Mouse (Mus musculus) embryo, embryonic 10.5 days (tissue): ENCODE data around the gene Mical2.

Source experiments
- DNase-seq: peaks from one replicate; pipeline ENCODE4 v3.0.0-alpha.2; 2015; ENCODE audit warnings: low spot score

Gene Mical2

DNA sequence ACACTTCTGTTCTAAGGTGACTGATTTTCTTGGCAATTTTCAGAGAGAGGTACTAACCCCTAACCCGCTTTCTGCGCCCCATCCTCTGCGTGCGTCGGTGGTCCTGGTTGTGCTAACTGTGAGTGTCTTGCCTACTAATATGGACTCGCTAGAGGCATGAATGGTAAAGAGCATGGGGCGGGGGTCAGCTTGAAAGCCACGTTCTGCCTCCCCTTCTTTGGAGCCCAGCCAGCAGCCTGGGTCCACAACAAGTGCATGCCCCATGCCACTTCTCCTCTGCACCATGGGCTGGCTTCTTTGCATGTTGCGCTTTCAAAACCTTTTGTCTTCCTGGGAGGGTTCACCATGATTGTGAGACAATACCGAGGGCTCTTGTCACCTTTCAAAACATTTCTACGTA lies 128.3 kb downstream of the Mical2 start:
- DNase-seq = no peak

DNA sequence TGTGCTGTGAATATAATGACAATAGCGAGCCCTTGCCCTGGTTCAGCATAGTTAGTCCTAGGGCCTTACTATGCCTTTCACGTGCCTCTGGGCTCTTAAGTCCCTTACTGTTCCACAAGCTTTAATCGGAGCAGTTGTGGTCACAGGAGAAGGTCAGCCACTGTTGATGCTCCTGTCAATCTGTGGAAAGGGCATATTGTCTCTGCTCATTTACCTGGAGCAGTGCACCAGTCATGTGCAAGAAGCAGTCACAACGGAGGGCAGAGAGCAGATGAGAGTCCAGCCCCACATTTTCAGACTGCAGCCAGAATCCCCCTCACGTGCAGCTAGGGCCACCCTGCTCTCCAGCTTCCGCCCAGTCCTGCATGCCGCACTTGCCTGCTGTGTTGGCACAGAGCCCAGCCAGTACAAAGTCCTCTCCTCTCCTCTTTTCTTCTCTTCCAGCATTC lies 128.9 kb downstream of the Mical2 start:
- DNase-seq = peak; percentile 29

DNA sequence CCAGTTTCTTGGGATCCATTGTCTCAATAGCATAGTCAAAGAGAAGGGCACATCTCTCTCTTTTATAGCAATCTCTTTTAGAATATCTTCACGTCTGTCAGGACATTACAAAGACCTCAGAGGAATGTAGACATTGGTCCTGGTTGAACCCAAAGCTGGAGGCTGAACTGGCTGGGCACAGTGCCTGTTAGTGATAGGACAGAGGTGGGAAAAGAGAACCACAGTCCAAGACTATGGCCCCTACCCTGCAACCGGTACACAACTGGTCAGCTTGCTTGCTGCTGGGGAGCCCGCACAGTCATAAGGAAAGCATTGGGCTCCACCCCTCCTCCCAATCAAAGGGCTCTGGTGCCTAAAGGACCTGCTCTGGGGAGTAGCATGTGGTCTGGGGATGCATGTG lies 133.9 kb downstream of the Mical2 start:
- no peak for DNase-seq

DNA sequence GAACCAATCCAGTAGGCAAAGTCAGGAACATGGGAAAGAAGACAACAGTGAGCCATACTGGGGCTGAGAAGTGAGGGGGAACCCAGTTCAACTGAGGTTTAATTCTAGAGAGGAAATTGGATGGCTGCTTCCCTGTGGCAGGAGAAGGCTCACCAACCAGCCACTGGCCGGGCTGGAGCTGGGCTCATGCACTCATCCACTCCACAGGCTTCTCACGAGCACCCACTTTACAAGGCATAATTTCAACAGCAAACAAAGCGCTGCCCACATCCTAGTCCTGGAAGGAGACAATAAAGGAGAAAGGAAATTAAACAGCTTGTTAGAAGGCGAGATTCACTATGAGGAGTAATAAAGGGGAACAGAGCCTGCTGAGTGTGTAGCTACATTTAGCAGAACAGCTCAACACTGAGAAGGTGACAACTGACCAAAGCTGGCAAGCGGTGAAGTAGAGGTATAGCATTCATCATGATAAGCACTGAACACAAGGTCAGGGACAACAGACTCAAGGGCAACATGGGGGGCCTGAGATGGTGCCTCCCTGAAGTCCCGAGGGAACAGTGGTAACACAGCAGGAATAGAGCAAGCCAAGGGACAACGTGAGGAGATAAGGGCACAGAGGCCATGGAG lies 137.0 kb downstream of the Mical2 start:
- no peak for DNase-seq

DNA sequence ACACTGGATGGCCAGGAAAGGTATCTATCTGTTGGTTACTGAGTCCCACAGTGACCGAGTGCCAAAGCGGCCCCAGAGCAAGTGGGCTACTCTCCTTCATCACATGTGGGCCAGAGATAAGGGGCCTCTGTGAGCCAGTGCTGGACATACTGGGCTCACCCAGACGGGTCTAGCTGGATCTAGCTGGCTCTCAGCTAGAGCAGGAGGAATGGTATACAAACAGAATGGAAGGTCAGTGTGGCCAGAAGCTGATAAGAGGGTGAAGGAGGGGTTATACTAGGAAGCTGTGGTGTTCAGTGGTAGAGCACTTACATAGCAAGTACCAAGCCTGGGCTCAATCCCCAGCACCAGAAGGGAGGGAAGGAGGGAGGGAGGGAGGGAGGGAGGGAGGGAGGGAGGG lies 140.2 kb downstream of the Mical2 start:
- DNase-seq = no peak

- peak; percentile 91 for DNase-seq
Measured at GRCm38 (mm10) chr7:112369046-112369445, 143.4 kb downstream of the Mical2 start.

GRCm38 (mm10) chr7:112369977-112370376 lies 144.3 kb downstream of the Mical2 start:
- DNase-seq = no peak

DNA sequence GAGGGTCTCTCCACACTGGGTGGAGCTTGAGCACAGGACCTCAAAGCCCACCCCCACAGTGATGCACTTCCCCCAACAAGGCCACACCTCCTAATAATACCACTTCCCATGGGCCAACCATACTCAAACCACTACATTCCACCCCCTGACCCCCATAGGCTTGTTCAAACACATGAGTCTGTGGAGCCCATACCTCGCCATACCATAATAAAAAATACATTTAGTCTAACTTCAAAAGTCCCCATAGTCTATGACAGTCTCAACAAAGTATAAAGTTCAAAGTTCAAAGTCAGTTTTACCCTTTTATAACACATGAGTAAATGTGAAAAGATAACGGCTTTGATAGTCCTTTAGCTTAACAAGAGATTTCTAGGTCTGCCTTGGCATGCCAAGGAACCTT lies 145.7 kb downstream of the Mical2 start:
- no peak for DNase-seq

GRCm38 (mm10) chr7:112374035-112374434 lies 148.4 kb downstream of the Mical2 start:
- no peak for DNase-seq

- DNase-seq = no peak
Measured at GRCm38 (mm10) chr7:112375062-112375461, 149.4 kb downstream of the Mical2 start.

GRCm38 (mm10) chr7:112375900-112376299 lies 150.2 kb downstream of the Mical2 start:
- peak; percentile 48 for DNase-seq

DNA sequence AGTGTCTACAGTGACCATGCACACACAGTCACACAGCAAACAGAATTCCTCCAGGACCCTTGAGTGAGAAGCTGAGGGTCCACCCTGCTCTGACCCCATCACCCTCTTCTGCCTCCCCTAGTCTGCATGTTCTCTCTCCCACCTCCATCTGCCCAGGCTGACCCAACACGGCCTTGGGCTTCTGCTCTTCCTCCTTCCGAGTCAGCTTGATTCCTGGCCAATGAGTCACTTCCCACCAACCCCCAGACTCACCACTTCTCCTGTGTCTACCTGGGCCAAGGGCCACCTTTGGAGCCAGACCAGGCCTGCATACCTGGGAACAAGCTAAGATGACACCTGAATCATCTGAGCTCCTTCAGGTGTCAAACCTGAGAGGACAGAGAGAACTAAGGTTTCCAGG lies 151.0 kb downstream of the Mical2 start:
- no peak for DNase-seq

GRCm38 (mm10) chr7:112377314-112377713 lies 151.7 kb downstream of the Mical2 start:
- peak; percentile 92 for DNase-seq

- DNase-seq = no peak
Measured at GRCm38 (mm10) chr7:112378056-112378455, 152.4 kb downstream of the Mical2 start.

DNA sequence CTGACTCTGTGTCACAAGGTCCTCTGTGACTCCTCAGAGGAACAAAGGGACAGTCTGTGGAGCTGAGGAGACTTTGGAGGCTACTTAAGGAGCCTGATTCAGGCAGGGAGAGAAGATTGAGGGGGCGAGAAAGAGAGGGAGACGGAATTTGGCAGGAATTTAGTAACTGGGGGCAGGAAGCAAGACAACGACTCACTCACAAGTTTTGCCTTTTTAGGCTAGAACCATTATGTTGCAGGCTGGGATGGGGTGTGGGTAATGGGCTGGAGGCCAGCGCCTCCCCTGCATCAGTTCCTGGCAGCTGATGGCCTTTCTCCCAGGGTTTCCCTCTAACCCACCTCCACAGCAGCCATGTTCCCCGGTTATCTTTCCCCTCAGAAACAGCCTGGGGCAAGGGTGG lies 152.8 kb downstream of the Mical2 start:
- DNase-seq = no peak

DNA sequence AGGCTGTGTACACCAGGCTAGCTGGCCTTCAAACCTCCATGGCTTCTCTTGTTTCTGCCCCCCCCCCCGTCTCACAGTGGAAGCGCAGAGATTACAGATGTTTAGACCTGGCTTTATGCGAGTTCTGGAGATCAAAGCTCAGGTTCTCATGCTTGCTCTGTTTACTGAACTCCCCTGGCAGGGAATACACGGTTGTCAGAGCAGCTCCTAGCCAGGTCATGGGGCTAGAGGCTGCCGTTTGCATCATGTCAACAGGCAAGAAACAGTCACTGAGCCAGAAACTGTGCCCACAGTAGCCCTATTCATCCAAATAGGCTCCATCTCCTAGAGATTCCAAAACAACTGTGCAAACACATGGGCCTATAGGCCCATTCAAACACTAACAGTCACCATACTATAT lies 160.9 kb downstream of the Mical2 start:
- DNase-seq = no peak

- no peak for DNase-seq
Measured at GRCm38 (mm10) chr7:112387876-112388275, 162.2 kb downstream of the Mical2 start.

DNA sequence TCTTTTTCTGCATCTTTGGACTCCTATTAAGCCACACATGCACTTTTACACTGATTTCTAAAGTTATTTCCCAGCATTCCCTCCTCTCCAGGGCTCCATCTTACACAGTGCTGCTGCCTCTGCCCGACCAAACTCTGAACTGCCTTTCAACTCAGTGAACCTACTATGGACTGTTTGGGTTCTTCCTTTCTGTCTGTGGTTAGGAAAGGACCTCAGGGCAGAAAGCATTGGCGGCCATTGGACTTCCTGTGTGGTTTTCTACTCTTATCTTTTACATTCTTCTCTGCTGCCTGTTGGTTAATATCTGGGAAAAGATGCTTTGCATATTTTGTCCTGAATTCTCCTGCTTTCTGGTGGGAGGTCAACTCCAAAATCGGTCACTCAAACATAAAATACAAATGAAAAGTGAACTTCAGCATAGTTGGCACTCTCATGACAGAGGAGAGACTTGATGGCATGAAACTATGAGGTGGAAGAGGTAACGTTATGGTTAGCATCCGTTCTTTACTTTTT lies 162.8 kb downstream of the Mical2 start:
- DNase-seq = no peak

GRCm38 (mm10) chr7:112389611-112390251 lies 164.1 kb downstream of the Mical2 start:
- DNase-seq = no peak

DNA sequence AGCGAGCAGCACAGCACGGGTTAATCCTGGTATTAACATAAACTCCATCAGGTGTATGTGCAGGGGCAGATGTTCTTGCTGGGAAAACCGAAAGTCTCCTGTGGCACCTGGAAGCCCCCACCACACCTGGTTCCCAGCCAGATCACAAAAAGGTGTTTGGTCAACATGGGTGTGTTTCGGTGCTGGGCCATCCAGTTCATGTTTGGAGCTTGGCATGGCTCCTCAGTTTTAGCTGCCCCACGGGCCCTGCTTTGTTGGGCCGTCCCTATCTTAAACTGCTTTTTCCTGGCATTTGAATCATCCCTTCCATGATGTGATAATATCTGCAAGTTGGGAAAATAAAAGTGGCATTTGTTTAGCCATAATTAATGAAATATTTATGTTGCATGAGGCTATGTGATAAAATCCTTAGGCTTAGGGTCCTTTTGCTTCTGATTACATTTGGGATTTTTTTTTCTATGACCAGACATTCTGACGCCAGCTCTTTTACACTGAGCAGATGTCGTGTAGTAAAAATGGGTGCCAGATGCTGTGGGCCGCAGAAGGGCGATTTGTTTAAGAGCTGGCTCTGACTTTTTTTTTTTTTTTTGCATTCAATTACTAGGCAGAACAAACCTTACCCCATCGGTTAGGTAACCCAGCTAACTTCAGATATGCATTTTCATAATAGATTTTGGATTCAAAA lies 164.7 kb downstream of the Mical2 start:
- peak; percentile 63 for DNase-seq

- DNase-seq = peak; percentile 35
Measured at GRCm38 (mm10) chr7:112390937-112391605, 165.4 kb downstream of the Mical2 start.

DNA sequence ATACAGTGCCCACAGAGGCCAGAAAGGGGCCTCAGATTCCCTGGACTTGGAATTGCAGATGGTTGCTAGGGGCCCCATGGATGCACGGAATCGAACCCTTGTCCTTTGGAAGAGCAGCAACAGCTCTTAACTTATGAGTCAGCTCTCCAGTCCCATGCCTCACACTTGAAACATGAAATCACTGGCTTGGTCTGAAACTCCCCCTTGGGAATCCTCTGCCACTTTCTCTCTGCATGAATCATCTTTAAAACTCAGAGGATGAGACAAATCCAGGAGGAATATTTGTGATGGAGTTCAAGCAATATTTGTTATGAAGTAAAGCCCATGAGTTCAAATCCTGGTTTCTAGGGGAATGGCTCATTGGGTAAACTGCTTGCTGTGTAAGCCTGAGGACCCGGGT lies 172.1 kb downstream of the Mical2 start:
- no peak for DNase-seq
